Mouse (Mus musculus): ENCODE measurements around the gene Tdp2. TPM values are rescaled to one million over a fixed set of nuclear protein-coding genes. Genes with fewer than 3 reads are reported as not detected.

Gene Tdp2
- polyA plus RNA-seq, 1 experiment: not detected

DNA sequence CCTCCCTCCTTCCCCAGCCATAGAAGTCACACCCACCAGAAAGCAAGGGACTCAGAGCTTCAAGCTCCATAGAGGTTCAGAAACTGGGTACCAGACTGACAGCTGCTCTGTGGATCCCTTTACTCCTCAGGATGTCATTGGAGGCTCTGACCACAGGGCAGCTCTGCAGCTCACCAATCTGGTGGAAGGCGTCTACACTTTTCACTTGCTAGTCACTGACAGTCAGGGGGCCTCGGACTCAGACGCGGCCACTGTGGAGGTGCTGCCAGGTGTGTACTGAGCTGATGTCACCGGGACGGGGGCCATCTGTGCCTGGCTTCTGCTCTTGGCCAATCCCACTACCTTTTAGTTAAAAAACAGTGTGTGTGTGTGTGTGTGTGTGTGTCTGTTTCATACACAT lies 50.9 kb downstream of the Tdp2 start:
- Histone ChIP-seq H3K4me3 (ENCODE audit: insufficient read depth, low read depth, low read length) (no peak overlapping the region), H3K4me1 (ENCODE audit: control insufficient read depth, insufficient read depth, low read length) (no peaks in the 10 kb centered on the region), H3K27ac (ENCODE audit: insufficient read depth, low read depth, low read length) (no peak overlapping the region)
- no peak for TF ChIP-seq CTCF (IDR thresholded peaks at IDR 0.05; ENCODE audit: insufficient read depth, low read depth, low read length)
- TF ChIP-seq POLR2A (IDR thresholded peaks at IDR 0.05; ENCODE audit: insufficient read depth, low read depth, low read length): no peak
- 97% methylated on average over 6 of the region's 6 CpGs for WGBS

GRCm38 (mm10) chr13:24889554-24889953 lies 58.1 kb downstream of the Tdp2 start:
- H3K4me1 ChIP-seq (ENCODE audit: control insufficient read depth, insufficient read depth, low read length): no peaks in the 10 kb centered on the region
- H3K27ac ChIP-seq (ENCODE audit: insufficient read depth, low read depth, low read length): no peak overlapping the region
- WGBS: 50% methylated on average over 1 of the region's 1 CpGs
- no peak overlapping the region for H3K4me3 ChIP-seq (ENCODE audit: insufficient read depth, low read depth, low read length)
- TF ChIP-seq CTCF (IDR thresholded peaks at IDR 0.05; ENCODE audit: insufficient read depth, low read depth, low read length): no peak
- TF ChIP-seq POLR2A (IDR thresholded peaks at IDR 0.05; ENCODE audit: insufficient read depth, low read depth, low read length): no peak

Other genes starting within 250 kb of the Tdp2 start
- gene Ripor2, start 249.5 kb upstream of the Tdp2 start, polyA plus RNA-seq (2012; ENCODE audit: insufficient read depth, insufficient read length, low replicate concordance, missing spikeins): not detected in 2 replicates
- not detected in 2 replicates for gene Armh2, start 90.4 kb upstream of the Tdp2 start, polyA plus RNA-seq (2012; ENCODE audit: insufficient read depth, insufficient read length, low replicate concordance, missing spikeins)
- not detected in 2 replicates for gene Gmnn, start 69.8 kb upstream of the Tdp2 start, polyA plus RNA-seq (2012; ENCODE audit: insufficient read depth, insufficient read length, low replicate concordance, missing spikeins)
- gene BC005537, start 30.0 kb upstream of the Tdp2 start, polyA plus RNA-seq (2012; ENCODE audit: insufficient read depth, insufficient read length, low replicate concordance, missing spikeins): 104 and 156 TPM in 2 replicates
- not detected in 2 replicates for gene Acot13, start 139 bp upstream of the Tdp2 start, polyA plus RNA-seq (2012; ENCODE audit: insufficient read depth, insufficient read length, low replicate concordance, missing spikeins)
- gene D130043K22Rik, start 13.5 kb downstream of the Tdp2 start, polyA plus RNA-seq (2012; ENCODE audit: insufficient read depth, insufficient read length, low replicate concordance, missing spikeins): not detected in 2 replicates
- not detected in 2 replicates for gene Aldh5a1, start 106.0 kb downstream of the Tdp2 start, polyA plus RNA-seq (2012; ENCODE audit: insufficient read depth, insufficient read length, low replicate concordance, missing spikeins)
- gene Gpld1, start 111.5 kb downstream of the Tdp2 start, polyA plus RNA-seq (2012; ENCODE audit: insufficient read depth, insufficient read length, low replicate concordance, missing spikeins): not detected in 2 replicates
- not detected in 2 replicates for gene Mrs2, start 188.7 kb downstream of the Tdp2 start, polyA plus RNA-seq (2012; ENCODE audit: insufficient read depth, insufficient read length, low replicate concordance, missing spikeins)
- gene Dcdc2a, start 224.3 kb downstream of the Tdp2 start, polyA plus RNA-seq (2012; ENCODE audit: insufficient read depth, insufficient read length, low replicate concordance, missing spikeins): not detected in 2 replicates